Mouse (Mus musculus): ENCODE measurements around the gene Clstn2. TPM values are rescaled to one million over a fixed set of nuclear protein-coding genes. Genes with fewer than 3 reads are reported as not detected.

The Clstn2 gene
- polyA plus RNA-seq, 1 experiment from 2014 or later, result 0.96 TPM

GRCm38 (mm10) chr9:97996349-97996748, 36.6 kb downstream of the Clstn2 start:
- no peak overlapping the region for H3K27ac ChIP-seq (replicated peaks)
- no peak overlapping the region for H3K4me3 ChIP-seq
- DNase-seq (ENCODE audit: low spot score), result no peak
- no peaks in the 10 kb centered on the region for H3K27me3 ChIP-seq (ENCODE audit: low read depth, poor library complexity, severe bottlenecking)
- H3K4me1 ChIP-seq, result 0 out of 2 replicates have a peak, but pooled peaks cover 5% of the 10 kb centered on the region
- H3K36me3 ChIP-seq, result no peaks in the 10 kb centered on the region
- 87% methylated on average over 5 of the region's 5 CpGs for WGBS
- no peaks in the 10 kb centered on the region for H3K9me3 ChIP-seq (replicated peaks)

- Histone ChIP-seq H3K27me3 (ENCODE audit: low read depth, poor library complexity, severe bottlenecking) (no peaks in the 10 kb centered on the region), H3K36me3 (no peaks in the 10 kb centered on the region), H3K4me3 (no peak overlapping the region), H3K9me3 (replicated peaks) (no peaks in the 10 kb centered on the region), H3K27ac (replicated peaks) (no peak overlapping the region), H3K4me1 (0 out of 2 replicates have a peak, but pooled peaks cover 5% of the 10 kb centered on the region)
- WGBS, result 64% methylated on average over 4 of the region's 4 CpGs
- no peak for DNase-seq (ENCODE audit: low spot score)
These were observed 37.3 kb downstream of the Clstn2 start for GRCm38 (mm10) chr9:97995723-97996122.

- Histone ChIP-seq H3K36me3 (no peaks in the 10 kb centered on the region), H3K4me1 (0 out of 2 replicates have a peak, but pooled peaks cover 5% of the 10 kb centered on the region), H3K27ac (replicated peaks) (no peak overlapping the region), H3K27me3 (ENCODE audit: low read depth, poor library complexity, severe bottlenecking) (no peaks in the 10 kb centered on the region), H3K9me3 (replicated peaks) (no peaks in the 10 kb centered on the region), H3K4me3 (no peak overlapping the region)
- WGBS, result 45% methylated on average over 4 of the region's 4 CpGs
- DNase-seq (ENCODE audit: low spot score), result no peak
These were observed 40.9 kb downstream of the Clstn2 start for GRCm38 (mm10) chr9:97992131-97992530.

DNA sequence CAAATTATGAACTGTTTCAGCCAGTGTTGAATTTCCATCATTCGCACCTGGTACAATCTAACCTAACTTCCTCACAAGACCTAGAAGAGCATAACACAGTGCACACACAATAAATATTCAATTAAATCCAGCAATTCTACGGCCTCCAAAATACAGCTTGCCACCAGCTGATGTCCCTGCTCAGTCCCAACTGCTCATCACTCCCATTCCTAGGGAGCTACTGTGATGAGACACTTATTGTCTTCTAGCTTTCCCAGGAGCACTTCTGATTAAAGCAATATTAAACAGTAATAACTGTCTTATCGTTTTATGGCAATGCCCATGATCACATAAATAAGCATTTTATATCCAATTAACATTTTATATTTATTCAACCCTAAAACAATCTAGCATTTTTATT, 55.6 kb downstream of the Clstn2 start:
- Histone ChIP-seq H3K27ac (replicated peaks) (no peak overlapping the region), H3K9me3 (replicated peaks) (no peaks in the 10 kb centered on the region), H3K4me3 (no peak overlapping the region), H3K36me3 (no peaks in the 10 kb centered on the region), H3K27me3 (ENCODE audit: low read depth, poor library complexity, severe bottlenecking) (no peaks in the 10 kb centered on the region), H3K4me1 (no peaks in the 10 kb centered on the region)
- 90% methylated on average over 3 of the region's 3 CpGs for WGBS
- DNase-seq (ENCODE audit: low spot score), result no peak

GRCm38 (mm10) chr9:97974801-97975347, 58.1 kb downstream of the Clstn2 start:
- Histone ChIP-seq H3K27me3 (ENCODE audit: low read depth, poor library complexity, severe bottlenecking) (no peaks in the 10 kb centered on the region), H3K4me3 (no peak overlapping the region), H3K27ac (replicated peaks) (no peak overlapping the region), H3K4me1 (no peaks in the 10 kb centered on the region), H3K9me3 (replicated peaks) (no peaks in the 10 kb centered on the region), H3K36me3 (no peaks in the 10 kb centered on the region)
- no peak for DNase-seq (ENCODE audit: low spot score)
- WGBS, result 87% methylated on average over 13 of the region's 13 CpGs

DNA sequence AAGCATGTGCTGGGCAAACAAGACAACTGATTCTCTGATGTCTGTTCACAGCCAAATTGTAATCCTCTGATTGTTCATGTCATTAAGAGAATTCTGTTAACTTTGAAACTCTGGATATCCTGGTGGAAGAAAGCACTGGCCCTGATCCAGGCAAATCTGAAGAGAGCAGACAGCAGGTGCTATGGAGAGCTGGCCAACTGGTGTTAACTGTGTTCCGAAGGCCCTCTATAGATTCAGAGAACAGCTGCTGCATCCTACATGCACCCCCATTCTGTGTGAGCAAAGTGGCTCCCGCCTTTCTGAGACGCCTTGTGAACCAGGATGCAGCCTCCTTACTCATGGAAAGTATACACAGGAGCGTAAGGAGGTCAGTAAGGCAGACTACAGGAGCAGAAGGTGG, 66.3 kb downstream of the Clstn2 start:
- Histone ChIP-seq H3K9me3 (replicated peaks) (no peaks in the 10 kb centered on the region), H3K4me3 (no peak overlapping the region), H3K27ac (replicated peaks) (no peak overlapping the region), H3K27me3 (ENCODE audit: low read depth, poor library complexity, severe bottlenecking) (no peaks in the 10 kb centered on the region), H3K4me1 (0 out of 2 replicates have a peak, but pooled peaks cover 2% of the 10 kb centered on the region), H3K36me3 (no peaks in the 10 kb centered on the region)
- 82% methylated on average over 4 of the region's 4 CpGs for WGBS
- DNase-seq (ENCODE audit: low spot score), result no peak

- Histone ChIP-seq H3K27ac (replicated peaks) (no peak overlapping the region), H3K27me3 (ENCODE audit: low read depth, poor library complexity, severe bottlenecking) (no peaks in the 10 kb centered on the region)
- WGBS, result 94% methylated on average over 8 of the region's 8 CpGs
These were observed 75.5 kb downstream of the Clstn2 start for GRCm38 (mm10) chr9:97957508-97957907.

GRCm38 (mm10) chr9:97956407-97957106, 76.4 kb downstream of the Clstn2 start:
- DNase-seq (ENCODE audit: low spot score), result no peak
- 83% methylated on average over 4 of the region's 4 CpGs for WGBS
- no peaks in the 10 kb centered on the region for H3K4me1 ChIP-seq

More at GRCm38 (mm10) chr9:97957508-97957907, 75.5 kb downstream of the Clstn2 start:
- Histone ChIP-seq H3K4me1 (no peaks in the 10 kb centered on the region), H3K9me3 (replicated peaks) (no peaks in the 10 kb centered on the region), H3K4me3 (no peak overlapping the region), H3K36me3 (no peaks in the 10 kb centered on the region)
- no peak for DNase-seq (ENCODE audit: low spot score)

DNA sequence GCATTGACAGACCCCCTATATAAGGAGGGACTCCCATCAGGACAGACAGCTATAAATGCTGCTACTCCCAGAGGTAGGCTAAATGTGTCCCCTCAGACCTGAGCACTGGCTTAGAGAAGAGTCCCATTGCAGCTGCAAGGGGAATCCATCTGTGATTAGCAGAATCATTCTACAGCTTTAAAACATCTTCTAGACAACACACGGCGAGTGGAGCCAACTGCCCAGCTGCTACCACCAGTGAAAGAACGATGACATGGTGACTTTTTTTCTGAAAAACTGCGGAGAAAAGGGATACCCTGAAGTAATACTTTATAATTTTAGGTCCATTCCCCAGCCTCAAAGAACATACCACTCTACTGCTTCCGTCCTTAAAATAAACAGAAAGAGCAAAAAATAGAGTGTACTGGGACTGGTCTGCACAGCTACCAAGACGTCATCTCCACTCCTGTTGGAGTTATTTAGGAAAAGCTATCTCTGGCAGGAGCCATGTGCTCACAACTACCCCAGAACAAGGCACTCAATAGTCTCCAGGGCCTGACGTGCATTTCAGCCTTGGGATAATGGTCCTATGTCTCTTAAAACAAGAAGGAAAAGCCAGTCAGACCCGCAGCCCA, 79.1 kb downstream of the Clstn2 start:
- H3K4me1 ChIP-seq, result no peaks in the 10 kb centered on the region
- no peak overlapping the region for H3K27ac ChIP-seq (replicated peaks)
- no peaks in the 10 kb centered on the region for H3K9me3 ChIP-seq (replicated peaks)
- no peak overlapping the region for H3K4me3 ChIP-seq
- 88% methylated on average over 8 of the region's 8 CpGs for WGBS
- no peaks in the 10 kb centered on the region for H3K27me3 ChIP-seq (ENCODE audit: low read depth, poor library complexity, severe bottlenecking)
- no peaks in the 10 kb centered on the region for H3K36me3 ChIP-seq
- no peak for DNase-seq (ENCODE audit: low spot score)

More at GRCm38 (mm10) chr9:97956407-97957106, 76.4 kb downstream of the Clstn2 start:
- no peaks in the 10 kb centered on the region for H3K36me3 ChIP-seq
- no peak overlapping the region for H3K27ac ChIP-seq (replicated peaks)
- no peak overlapping the region for H3K4me3 ChIP-seq
- no peaks in the 10 kb centered on the region for H3K9me3 ChIP-seq (replicated peaks)
- no peaks in the 10 kb centered on the region for H3K27me3 ChIP-seq (ENCODE audit: low read depth, poor library complexity, severe bottlenecking)

DNA sequence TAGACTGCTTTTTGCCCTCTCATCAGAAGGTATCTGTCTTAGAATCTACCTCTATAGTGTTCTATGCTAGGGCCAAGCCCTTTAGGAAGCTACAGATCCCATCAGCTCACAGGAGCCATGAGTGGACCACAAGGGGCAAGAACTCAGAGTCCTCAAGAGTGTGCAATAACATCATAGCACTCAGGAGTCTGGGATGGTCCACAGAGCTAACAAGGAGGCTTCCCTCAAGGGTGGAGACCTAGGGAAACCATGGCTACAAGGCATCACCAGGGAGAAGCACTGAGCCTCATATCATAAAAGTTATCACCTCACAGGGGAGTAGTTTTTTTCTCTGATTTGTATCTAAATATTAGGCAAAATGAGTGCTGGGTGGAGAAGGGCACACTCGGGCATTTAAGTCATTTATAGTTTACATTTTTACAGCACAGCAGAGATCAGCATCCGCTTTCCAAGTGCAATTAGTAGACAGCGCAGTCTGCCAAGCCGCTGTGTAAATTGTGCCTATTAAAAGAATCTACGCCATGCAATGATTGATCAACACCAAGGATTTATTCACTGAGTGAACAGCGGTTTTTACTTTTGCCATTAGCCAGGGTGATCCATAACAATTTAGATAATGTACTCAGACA, 82.5 kb downstream of the Clstn2 start:
- Histone ChIP-seq H3K9me3 (replicated peaks) (no peaks in the 10 kb centered on the region), H3K36me3 (no peaks in the 10 kb centered on the region), H3K4me1 (no peaks in the 10 kb centered on the region), H3K4me3 (no peak overlapping the region), H3K27me3 (ENCODE audit: low read depth, poor library complexity, severe bottlenecking) (no peaks in the 10 kb centered on the region), H3K27ac (replicated peaks) (no peak overlapping the region)
- no peak for DNase-seq (ENCODE audit: low spot score)
- WGBS, result 95% methylated on average over 6 of the region's 6 CpGs

DNA sequence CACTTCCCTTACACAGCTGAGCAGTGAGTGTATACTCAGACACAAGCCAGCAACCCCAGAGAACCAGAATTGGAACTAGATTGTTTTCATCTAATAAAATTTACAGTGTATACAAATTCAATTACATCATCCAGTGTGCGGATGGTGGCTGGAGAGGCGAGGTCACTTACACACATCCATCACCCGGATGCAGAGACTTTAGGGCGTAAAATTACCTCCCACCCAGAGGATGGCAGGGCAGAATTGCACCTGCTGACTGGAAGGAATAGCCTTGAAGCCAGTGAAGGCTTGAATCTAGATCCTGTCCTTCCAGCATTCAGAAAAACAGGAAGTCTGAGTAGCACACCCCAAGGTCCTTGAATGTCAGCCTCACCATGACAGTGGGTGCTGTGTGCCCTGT, 113.7 kb downstream of the Clstn2 start:
- Histone ChIP-seq H3K27ac (replicated peaks) (no peak overlapping the region), H3K9me3 (replicated peaks) (no peaks in the 10 kb centered on the region), H3K27me3 (ENCODE audit: low read depth, poor library complexity, severe bottlenecking) (no peaks in the 10 kb centered on the region), H3K4me1 (peaks cover 3% of the 10 kb centered on the region; the same call in 1 of the 2 replicates), H3K36me3 (no peaks in the 10 kb centered on the region), H3K4me3 (no peak overlapping the region)
- DNase-seq (ENCODE audit: low spot score), result no peak
- 84% methylated on average over 4 of the region's 4 CpGs for WGBS

- no peak overlapping the region for H3K27ac ChIP-seq (replicated peaks)
- 94% methylated on average over 3 of the region's 3 CpGs for WGBS
- no peak for DNase-seq (ENCODE audit: low spot score)
These were observed 141.6 kb downstream of the Clstn2 start for GRCm38 (mm10) chr9:97891415-97891814.

DNA sequence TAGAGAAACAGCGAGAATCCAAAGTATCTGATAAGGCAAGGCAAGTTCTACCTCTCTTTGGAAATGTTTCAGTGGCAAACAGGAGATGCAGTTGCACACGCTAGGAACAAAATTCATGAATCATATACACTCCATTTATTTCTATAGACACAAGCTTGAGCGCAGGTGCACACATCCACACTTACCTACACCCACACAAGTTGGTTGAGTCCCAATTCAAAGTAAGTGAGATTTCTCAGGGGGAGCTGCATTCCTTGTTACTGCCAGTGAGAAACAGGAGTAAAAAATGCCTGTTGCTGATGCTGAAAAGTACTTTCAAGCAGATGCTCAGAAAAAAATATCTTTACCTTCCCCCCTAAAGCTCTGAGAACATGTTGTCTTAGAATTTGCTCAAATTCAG, 149.6 kb downstream of the Clstn2 start:
- H3K4me3 ChIP-seq, result no peak overlapping the region
- 90% methylated on average over 3 of the region's 3 CpGs for WGBS
- no peaks in the 10 kb centered on the region for H3K4me1 ChIP-seq
- no peak overlapping the region for H3K27ac ChIP-seq (replicated peaks)
- DNase-seq (ENCODE audit: low spot score), result no peak
- H3K27me3 ChIP-seq (ENCODE audit: low read depth, poor library complexity, severe bottlenecking), result no peaks in the 10 kb centered on the region
- H3K9me3 ChIP-seq (replicated peaks), result no peaks in the 10 kb centered on the region
- no peaks in the 10 kb centered on the region for H3K36me3 ChIP-seq

More at GRCm38 (mm10) chr9:97891415-97891814, 141.6 kb downstream of the Clstn2 start:
- Histone ChIP-seq H3K4me1 (no peaks in the 10 kb centered on the region), H3K9me3 (replicated peaks) (no peaks in the 10 kb centered on the region), H3K36me3 (no peaks in the 10 kb centered on the region), H3K4me3 (no peak overlapping the region), H3K27me3 (ENCODE audit: low read depth, poor library complexity, severe bottlenecking) (no peaks in the 10 kb centered on the region)
